Comparison of ENCODE assay signal across 19 mouse cellular contexts in genomic region chr10:4290561-4290960, GRCm38 (mm10). TPM values are rescaled to one million over a fixed set of nuclear protein-coding genes. Genes with fewer than 3 reads are reported as not detected.
DNase-seq lines count a peak whose midpoint lies in the region; ATAC-seq and TF ChIP-seq lines count a peak whose summit lies in the region.
"Had no signal": no experiment of that assay in that cellular context is flagged by ENCODE, and none has a peak within 500 bp of the region (broad histone marks: within the 10 kb centered on the region; RNA-seq: fewer than 3 reads in every experiment).

No protein-coding gene starts in this region.

- no peak overlapping the region for H3K4me3 ChIP-seq in hindbrain, embryonic 12.5 days
- no peak overlapping the region for H3K4me3 ChIP-seq in hindbrain, embryonic 10.5 days
- peak overlapping the region; percentile 76 for H3K4me3 ChIP-seq in E14TG2a.4 (replicated peaks; ENCODE audit: low read length)
- H3K4me3 ChIP-seq in hindbrain, postnatal 0 days (ENCODE audit: low read length), result no peak overlapping the region
- H3K4me3 ChIP-seq in forebrain, embryonic 13.5 days, result no peak overlapping the region
- H3K4me3 ChIP-seq: embryonic facial prominence, embryonic 13.5 days; forebrain, embryonic 12.5 days; heart, embryonic 12.5 days; intestine, embryonic 15.5 days had no signal

- no peaks in the 10 kb centered on the region for H3K36me3 ChIP-seq in hindbrain, embryonic 12.5 days
- H3K36me3 ChIP-seq in hindbrain, embryonic 10.5 days, result no peaks in the 10 kb centered on the region
- peaks cover 29% of the 10 kb centered on the region for H3K36me3 ChIP-seq in E14TG2a.4 (ENCODE audit: insufficient read depth, low read length)
- no peaks in the 10 kb centered on the region for H3K36me3 ChIP-seq in hindbrain, postnatal 0 days (ENCODE audit: insufficient read depth, low read length)
- no peaks in the 10 kb centered on the region for H3K36me3 ChIP-seq in forebrain, embryonic 13.5 days (ENCODE audit: poor library complexity, severe bottlenecking)
- H3K36me3 ChIP-seq: embryonic facial prominence, embryonic 13.5 days; forebrain, embryonic 12.5 days; G1E; heart, embryonic 12.5 days; intestine, embryonic 15.5 days had no signal

- no peak for DNase-seq in hindbrain, embryonic 10.5 days (ENCODE audit: low spot score)
- peak; percentile 54 for DNase-seq in R1 (ENCODE audit: low read depth, low spot score)
- no peak for DNase-seq in hindbrain, postnatal 0 days (ENCODE audit: low spot score)
- DNase-seq in cerebellum, adult 9-10 months, result no peak
- DNase-seq: adrenal gland, postnatal 14 days; cerebellum, adult 11-12 months; cerebellum, adult 9-11 months; cerebellum, postnatal 36 days; forebrain, postnatal 0 days; gastrocnemius, postnatal 25 days had no signal

- 69% methylated on average over 6 of the region's 6 CpGs for WGBS in hindbrain, embryonic 12.5 days
- 85% methylated on average over 6 of the region's 6 CpGs for WGBS in hindbrain, embryonic 10.5 days
- 71% methylated on average over 6 of the region's 6 CpGs for WGBS in hindbrain, postnatal 0 days
- 92% methylated on average over 6 of the region's 6 CpGs for WGBS in forebrain, embryonic 13.5 days

- no peak overlapping the region for H3K4me2 ChIP-seq in hindbrain, embryonic 12.5 days (replicated peaks)
- no peak overlapping the region for H3K4me2 ChIP-seq in hindbrain, postnatal 0 days (ENCODE audit: low read depth, low read length)
- no peak overlapping the region for H3K4me2 ChIP-seq in forebrain, embryonic 13.5 days
- H3K4me2 ChIP-seq: embryonic facial prominence, embryonic 13.5 days; forebrain, embryonic 12.5 days; heart, embryonic 12.5 days; intestine, embryonic 15.5 days had no signal

- no peaks in the 10 kb centered on the region for H3K9me3 ChIP-seq in hindbrain, embryonic 12.5 days (replicated peaks)
- no peaks in the 10 kb centered on the region for H3K9me3 ChIP-seq in hindbrain, embryonic 10.5 days
- H3K9me3 ChIP-seq in E14TG2a.4 (ENCODE audit: low read length), result no peaks in the 10 kb centered on the region
- H3K9me3 ChIP-seq in hindbrain, postnatal 0 days (ENCODE audit: low read length), result no peaks in the 10 kb centered on the region
- no peaks in the 10 kb centered on the region for H3K9me3 ChIP-seq in forebrain, embryonic 13.5 days (replicated peaks)
- H3K9me3 ChIP-seq: embryonic facial prominence, embryonic 13.5 days; forebrain, embryonic 12.5 days; G1E; heart, embryonic 12.5 days; intestine, embryonic 15.5 days had no signal

- H3K4me1 ChIP-seq in hindbrain, embryonic 12.5 days, result peaks cover 7% of the 10 kb centered on the region
- H3K4me1 ChIP-seq in hindbrain, embryonic 10.5 days (replicated peaks), result peaks cover 9% of the 10 kb centered on the region
- peaks cover 80% of the 10 kb centered on the region for H3K4me1 ChIP-seq in E14TG2a.4 (replicated peaks; ENCODE audit: low read depth, low read length)
- H3K4me1 ChIP-seq in hindbrain, postnatal 0 days (ENCODE audit: insufficient read depth, low read length), result no peaks in the 10 kb centered on the region
- H3K4me1 ChIP-seq in forebrain, embryonic 13.5 days, result no peaks in the 10 kb centered on the region

- H3K27me3 ChIP-seq in hindbrain, embryonic 12.5 days, result no peaks in the 10 kb centered on the region
- H3K27me3 ChIP-seq in hindbrain, embryonic 10.5 days (ENCODE audit: insufficient read depth, poor library complexity, severe bottlenecking), result no peaks in the 10 kb centered on the region
- H3K27me3 ChIP-seq in E14TG2a.4 (ENCODE audit: insufficient read depth, low read length), result no peaks in the 10 kb centered on the region
- H3K27me3 ChIP-seq in hindbrain, postnatal 0 days (ENCODE audit: insufficient read depth, low read length), result no peaks in the 10 kb centered on the region
- H3K27me3 ChIP-seq in forebrain, embryonic 13.5 days, result no peaks in the 10 kb centered on the region
- H3K27me3 ChIP-seq: embryonic facial prominence, embryonic 13.5 days; forebrain, embryonic 12.5 days; heart, embryonic 12.5 days; intestine, embryonic 15.5 days had no signal

- no peak overlapping the region for H3K27ac ChIP-seq in hindbrain, embryonic 12.5 days
- no peak overlapping the region for H3K27ac ChIP-seq in hindbrain, embryonic 10.5 days
- H3K27ac ChIP-seq in hindbrain, postnatal 0 days, result no peak overlapping the region
- no peak overlapping the region for H3K27ac ChIP-seq in forebrain, embryonic 13.5 days
- H3K27ac ChIP-seq: embryonic facial prominence, embryonic 13.5 days; forebrain, embryonic 12.5 days; intestine, embryonic 15.5 days had no signal

- no peak for TF ChIP-seq CTCF in E14TG2a.4 (conservative IDR thresholded peaks at IDR 0.05; ENCODE audit: low read length)
- TF ChIP-seq CTCF in hindbrain, postnatal 0 days (IDR thresholded peaks at IDR 0.05; ENCODE audit: low read depth), result no peak

- peak; percentile 32; the same call in 1 of the 2 replicates for ATAC-seq in hindbrain, embryonic 12.5 days (ENCODE audit: low FRiP score)
- ATAC-seq in hindbrain, postnatal 0 days, result 0 out of 2 replicates have a peak, but pooled peaks have one; percentile 38
- ATAC-seq in forebrain, embryonic 13.5 days, result no peak
- ATAC-seq: forebrain, postnatal 0 days; intestine, embryonic 15.5 days had no signal

- no peak overlapping the region for H3K9ac ChIP-seq in hindbrain, embryonic 12.5 days
- H3K9ac ChIP-seq in hindbrain, postnatal 0 days (replicated peaks; ENCODE audit: low read length), result no peak overlapping the region
- no peak overlapping the region for H3K9ac ChIP-seq in forebrain, embryonic 13.5 days
- H3K9ac ChIP-seq: embryonic facial prominence, embryonic 13.5 days; forebrain, embryonic 12.5 days; forebrain, postnatal 0 days; heart, embryonic 12.5 days; intestine, embryonic 15.5 days had no signal

RNA-seq across cellular contexts. Expression of gene Akap12, which starts 24.4 kb away (rescaled TPM):
- polyA plus RNA-seq in hindbrain, embryonic 12.5 days (2016; fragmentation: Nextera tagmentation; extraction: Ambion mirVana), result 107 and 116 TPM in 2 replicates
- 36.4 and 45.8 TPM in 2 replicates for polyA plus RNA-seq in hindbrain, embryonic 10.5 days (2016; fragmentation: Nextera tagmentation; extraction: Ambion mirVana)
- total RNA-seq in hindbrain, postnatal 0 days (2014; rRNA removed), result 32.9 and 40.4 TPM in 2 replicates
- 35.7 and 35.9 TPM in 2 replicates for polyA plus RNA-seq in hindbrain, postnatal 0 days (2015; fragmentation: Nextera tagmentation; extraction: Ambion mirVana)
- 14.7 and 16.3 TPM in 2 replicates for polyA plus RNA-seq in forebrain, embryonic 13.5 days (2015; fragmentation: Nextera tagmentation; extraction: Ambion mirVana)
- total RNA-seq: granulocyte monocyte progenitor cell, adult 5-6 weeks had no signal
- polyA plus RNA-seq: G1E had no signal
